In the genomic region with DNA sequence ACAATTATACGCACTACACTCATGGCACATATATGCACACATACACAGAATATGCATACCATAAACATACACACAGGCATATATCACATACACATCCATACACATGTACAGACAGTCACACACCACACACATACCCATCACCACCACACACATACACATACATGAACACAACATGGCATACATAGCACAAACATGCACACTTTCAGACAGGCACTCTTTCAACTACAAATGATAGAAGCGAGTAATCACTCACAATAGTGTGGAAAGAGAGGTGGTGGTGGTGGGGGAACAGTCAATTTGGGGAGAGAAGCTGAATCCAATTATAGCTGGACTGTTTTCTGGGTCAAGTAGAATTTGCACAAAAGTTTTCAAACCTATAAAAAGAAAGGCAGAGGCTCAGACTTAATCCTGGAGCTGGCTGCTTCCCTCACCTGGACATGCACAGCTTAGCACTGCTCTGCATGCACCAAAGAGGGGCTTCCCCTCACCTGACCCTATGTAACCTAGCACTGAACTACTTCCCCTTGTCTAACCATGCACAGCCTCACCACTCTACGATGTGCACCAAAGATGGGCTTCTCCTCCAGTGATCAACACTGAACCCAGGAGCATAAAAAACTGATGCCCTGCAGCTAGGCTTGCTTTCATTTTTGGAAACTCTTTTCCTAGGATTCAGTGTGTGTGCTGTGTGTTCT, we compare ENCODE assay signal across 30 mouse cellular contexts.
A peak's percentile ranks its signal among the peaks of the same experiment; 100 is the strongest.
DNase-seq lines count a peak whose midpoint lies in the region; ATAC-seq and TF ChIP-seq lines count a peak whose summit lies in the region.
"Had no signal": no experiment of that assay in that cellular context is flagged by ENCODE, and none has a peak within 500 bp of the region (broad histone marks: within the 10 kb centered on the region; RNA-seq: fewer than 3 reads in every experiment).

No protein-coding gene starts in this region.

- no peaks in the 10 kb centered on the region for H3K4me1 ChIP-seq in midbrain, embryonic 11.5 days (ENCODE audit: control insufficient read depth, insufficient read depth, low read length)
- H3K4me1 ChIP-seq in midbrain, postnatal 0 days (ENCODE audit: insufficient read depth, low read length), result no peaks in the 10 kb centered on the region
- H3K4me1 ChIP-seq in midbrain, embryonic 15.5 days, result no peaks in the 10 kb centered on the region
- H3K4me1 ChIP-seq: embryonic facial prominence, embryonic 12.5 days; forebrain, embryonic 10.5 days; forebrain, embryonic 15.5 days; heart, embryonic 10.5 days; heart, embryonic 15.5 days; liver, embryonic 12.5 days; midbrain, embryonic 12.5 days; neural tube, embryonic 12.5 days had no signal

- no peaks in the 10 kb centered on the region for H3K9me3 ChIP-seq in midbrain, embryonic 11.5 days (ENCODE audit: control insufficient read depth, low read length)
- H3K9me3 ChIP-seq in midbrain, postnatal 0 days (ENCODE audit: low read length), result no peaks in the 10 kb centered on the region
- no peaks in the 10 kb centered on the region for H3K9me3 ChIP-seq in midbrain, embryonic 15.5 days
- H3K9me3 ChIP-seq: embryonic facial prominence, embryonic 12.5 days; forebrain, embryonic 10.5 days; forebrain, embryonic 15.5 days; heart, embryonic 10.5 days; heart, embryonic 15.5 days; liver, embryonic 12.5 days; midbrain, embryonic 12.5 days; neural tube, embryonic 12.5 days had no signal

- H3K36me3 ChIP-seq in midbrain, embryonic 11.5 days (ENCODE audit: control insufficient read depth, insufficient read depth, low read length), result no peaks in the 10 kb centered on the region
- no peaks in the 10 kb centered on the region for H3K36me3 ChIP-seq in midbrain, postnatal 0 days (ENCODE audit: insufficient read depth, low read length)
- H3K36me3 ChIP-seq in midbrain, embryonic 15.5 days (replicated peaks), result no peaks in the 10 kb centered on the region
- H3K36me3 ChIP-seq: embryonic facial prominence, embryonic 12.5 days; forebrain, embryonic 10.5 days; forebrain, embryonic 15.5 days; heart, embryonic 10.5 days; heart, embryonic 15.5 days; liver, embryonic 12.5 days; midbrain, embryonic 12.5 days; neural tube, embryonic 12.5 days had no signal

- peak; percentile 69 for ATAC-seq in frontal cortex, adult (ENCODE audit: low TSS enrichment)
- no peak for ATAC-seq in midbrain, embryonic 11.5 days (ENCODE audit: low FRiP score)
- no peak for ATAC-seq in midbrain, postnatal 0 days (ENCODE audit: low FRiP score)
- ATAC-seq in midbrain, embryonic 15.5 days (replicated peaks), result peak; percentile 48; the same call in 1 of the 2 replicates
- ATAC-seq in erythroid progenitor cell, adult 5-6 weeks (replicated peaks; ENCODE audit: low FRiP score, poor library complexity, severe bottlenecking), result no peak
- ATAC-seq: forebrain, embryonic 15.5 days; intestine, embryonic 16.5 days; liver, embryonic 12.5 days; lung, postnatal 0 days had no signal

- no peak for TF ChIP-seq CTCF in midbrain, postnatal 0 days (IDR thresholded peaks at IDR 0.05)

- no peak overlapping the region for H3K9ac ChIP-seq in midbrain, embryonic 11.5 days (ENCODE audit: low read length)
- H3K9ac ChIP-seq in midbrain, postnatal 0 days (replicated peaks; ENCODE audit: low read length, poor library complexity, severe bottlenecking), result no peak overlapping the region
- H3K9ac ChIP-seq in midbrain, embryonic 15.5 days, result no peak overlapping the region
- H3K9ac ChIP-seq: embryonic facial prominence, embryonic 12.5 days; forebrain, embryonic 15.5 days; heart, embryonic 15.5 days; liver, embryonic 12.5 days; midbrain, embryonic 12.5 days; neural tube, embryonic 12.5 days had no signal

- 91% methylated on average over 3 of the region's 3 CpGs for WGBS in midbrain, embryonic 11.5 days
- WGBS in midbrain, postnatal 0 days, result 83% methylated on average over 3 of the region's 3 CpGs
- 87% methylated on average over 3 of the region's 3 CpGs for WGBS in midbrain, embryonic 15.5 days

- no peak overlapping the region for H3K4me3 ChIP-seq in midbrain, embryonic 11.5 days (ENCODE audit: low read depth, low read length)
- no peak overlapping the region for H3K4me3 ChIP-seq in midbrain, postnatal 0 days (ENCODE audit: low read depth, low read length)
- no peak overlapping the region for H3K4me3 ChIP-seq in midbrain, embryonic 15.5 days
- H3K4me3 ChIP-seq: embryonic facial prominence, embryonic 12.5 days; forebrain, embryonic 10.5 days; forebrain, embryonic 15.5 days; heart, embryonic 10.5 days; heart, embryonic 15.5 days; liver, embryonic 12.5 days; midbrain, embryonic 12.5 days; myocyte; neural tube, embryonic 12.5 days had no signal

- no peak for DNase-seq in frontal cortex, postnatal 10 days (ENCODE audit: low spot score in 2 of 2)
- peak; percentile 66 for DNase-seq in midbrain, embryonic 11.5 days (ENCODE audit: low spot score, missing footprints)
- no peak for DNase-seq in midbrain, postnatal 0 days (ENCODE audit: low spot score)
- DNase-seq in A20 (ENCODE audit: low read depth, low spot score), result peak; percentile 71
- DNase-seq in gastrocnemius, postnatal 25 days, result no peak
- DNase-seq: adrenal gland, postnatal 14 days; cerebellum, adult 11 months; cerebellum, adult 9-10 months; cerebellum, postnatal 36 days; kidney, adult 8-10 months; kidney, postnatal 10 days; layer of hippocampus, postnatal 36 days; left cerebral cortex, postnatal 4 days; lung, adult 18-20 months; lung, postnatal 4 days; thymus, postnatal 14 days had no signal

- H3K27ac ChIP-seq in midbrain, embryonic 11.5 days (ENCODE audit: low read depth, low read length), result no peak overlapping the region
- no peak overlapping the region for H3K27ac ChIP-seq in midbrain, postnatal 0 days (ENCODE audit: low read depth, low read length)
- H3K27ac ChIP-seq in midbrain, embryonic 15.5 days, result no peak overlapping the region
- H3K27ac ChIP-seq: embryonic facial prominence, embryonic 12.5 days; forebrain, embryonic 10.5 days; forebrain, embryonic 15.5 days; heart, embryonic 10.5 days; heart, embryonic 15.5 days; liver, embryonic 12.5 days; midbrain, embryonic 12.5 days; neural tube, embryonic 12.5 days had no signal

- no peak overlapping the region for H3K4me2 ChIP-seq in midbrain, embryonic 11.5 days
- H3K4me2 ChIP-seq in midbrain, postnatal 0 days (ENCODE audit: low read depth, low read length, poor library complexity, severe bottlenecking), result no peak overlapping the region
- H3K4me2 ChIP-seq in midbrain, embryonic 15.5 days, result no peak overlapping the region
- H3K4me2 ChIP-seq: embryonic facial prominence, embryonic 12.5 days; forebrain, embryonic 15.5 days; heart, embryonic 15.5 days; liver, embryonic 12.5 days; midbrain, embryonic 12.5 days; neural tube, embryonic 12.5 days had no signal

- H3K27me3 ChIP-seq in midbrain, embryonic 11.5 days (ENCODE audit: control insufficient read depth, insufficient read depth, low read length), result no peaks in the 10 kb centered on the region
- no peaks in the 10 kb centered on the region for H3K27me3 ChIP-seq in midbrain, postnatal 0 days (ENCODE audit: insufficient read depth, low read length)
- H3K27me3 ChIP-seq in midbrain, embryonic 15.5 days (replicated peaks), result no peaks in the 10 kb centered on the region
- H3K27me3 ChIP-seq: embryonic facial prominence, embryonic 12.5 days; forebrain, embryonic 15.5 days; heart, embryonic 15.5 days; liver, embryonic 12.5 days; midbrain, embryonic 12.5 days; neural tube, embryonic 12.5 days had no signal

Comparison
In these comparisons a context has a peak if more than half of its experiments do, and no peak if none do; other contexts are left out.
1. ATAC-seq: peak in frontal cortex, adult (single experiment) and midbrain, embryonic 15.5 days (single experiment); none in midbrain, embryonic 11.5 days (single experiment), midbrain, postnatal 0 days (single experiment) and erythroid progenitor cell, adult 5-6 weeks (single experiment).
2. DNase-seq: peak in midbrain, embryonic 11.5 days (single experiment) and A20 (single experiment); none in frontal cortex, postnatal 10 days (0 of 2), midbrain, postnatal 0 days (single experiment) and gastrocnemius, postnatal 25 days (single experiment).